Mouse (Mus musculus) stomach, embryonic 16.5 days (tissue): ENCODE results near the gene Dnase1l3. TPM values are rescaled to one million over a fixed set of nuclear protein-coding genes. Genes with fewer than 3 reads are reported as not detected.

Experiments used
- ATAC-seq: fragments of 200-750 bp; cut with Nextera tagmentation; 2 replicates; pipeline ENCODE4 v1.8.0; 2017; ENCODE audit warnings: moderate number of reproducible peaks, moderate TSS enrichment; ENCODE audit not compliant: insufficient read depth, low FRiP score
- H3K27ac ChIP-seq: fragments of 300-500 bp; sonication (generic); 2 replicates; pipeline ENCODE4 v1.5.1; 2014; ENCODE audit warnings: low read length
- H3K27me3 ChIP-seq: fragments of 300-500 bp; sonication (generic); 2 replicates; pipeline ENCODE4 v1.6.1; 2014; ENCODE audit warnings: low read length, control low read depth, mixed read lengths; ENCODE audit not compliant: control insufficient read depth, insufficient read depth
- H3K36me3 ChIP-seq: fragments of 300-500 bp; sonication (generic); 2 replicates; pipeline ENCODE4 v1.6.1; 2014; ENCODE audit warnings: low read length; ENCODE audit not compliant: control insufficient read depth, insufficient read depth
- H3K4me1 ChIP-seq: fragments of 300-500 bp; sonication (generic); 2 replicates; pipeline ENCODE4 v1.6.1; 2014; ENCODE audit warnings: low read length, control low read depth, mixed read lengths; ENCODE audit not compliant: control insufficient read depth, insufficient read depth
- H3K4me2 ChIP-seq: fragments of 300-500 bp; sonication (generic); 2 replicates; pipeline ENCODE4 v1.6.1; 2014; ENCODE audit warnings: low read depth, low read length, mixed read lengths
- H3K4me3 ChIP-seq: fragments of 300-500 bp; sonication (generic); replicated peaks from 2 replicates; pipeline ENCODE4 v1.5.1; 2014; ENCODE audit warnings: mild to moderate bottlenecking, low read length
- H3K9ac ChIP-seq: fragments of 300-500 bp; sonication (generic); 2 replicates; pipeline ENCODE4 v1.6.1; 2014; ENCODE audit warnings: low read length
- H3K9me3 ChIP-seq: fragments of 300-500 bp; sonication (generic); replicated peaks from 2 replicates; pipeline ENCODE4 v1.6.1; 2016; ENCODE audit warnings: low read length, control low read depth; ENCODE audit not compliant: control insufficient read depth
- WGBS: fragments of 180-500 bp; shearing (Covaris S2); extraction: QIAGEN DNeasy Blood & Tissue Kit; methylation state at CpG from one replicate; pipeline ENCODE4 v1.1.7; 2014; 5-methylcytosine and 5-hydroxymethylcytosine counted together
- polyA plus RNA-seq: library from polyadenylated mRNA; unstranded; fragments of >200 nt; fragmentation: Nextera tagmentation; extraction: Ambion mirVana; gene quantifications from 2 replicates; pipeline ENCODE4 v1.2.1, GENCODE M21; 2015

Gene Dnase1l3
- polyA plus RNA-seq, 1 experiment from 2014 or later = 2.3 TPM

DNA sequence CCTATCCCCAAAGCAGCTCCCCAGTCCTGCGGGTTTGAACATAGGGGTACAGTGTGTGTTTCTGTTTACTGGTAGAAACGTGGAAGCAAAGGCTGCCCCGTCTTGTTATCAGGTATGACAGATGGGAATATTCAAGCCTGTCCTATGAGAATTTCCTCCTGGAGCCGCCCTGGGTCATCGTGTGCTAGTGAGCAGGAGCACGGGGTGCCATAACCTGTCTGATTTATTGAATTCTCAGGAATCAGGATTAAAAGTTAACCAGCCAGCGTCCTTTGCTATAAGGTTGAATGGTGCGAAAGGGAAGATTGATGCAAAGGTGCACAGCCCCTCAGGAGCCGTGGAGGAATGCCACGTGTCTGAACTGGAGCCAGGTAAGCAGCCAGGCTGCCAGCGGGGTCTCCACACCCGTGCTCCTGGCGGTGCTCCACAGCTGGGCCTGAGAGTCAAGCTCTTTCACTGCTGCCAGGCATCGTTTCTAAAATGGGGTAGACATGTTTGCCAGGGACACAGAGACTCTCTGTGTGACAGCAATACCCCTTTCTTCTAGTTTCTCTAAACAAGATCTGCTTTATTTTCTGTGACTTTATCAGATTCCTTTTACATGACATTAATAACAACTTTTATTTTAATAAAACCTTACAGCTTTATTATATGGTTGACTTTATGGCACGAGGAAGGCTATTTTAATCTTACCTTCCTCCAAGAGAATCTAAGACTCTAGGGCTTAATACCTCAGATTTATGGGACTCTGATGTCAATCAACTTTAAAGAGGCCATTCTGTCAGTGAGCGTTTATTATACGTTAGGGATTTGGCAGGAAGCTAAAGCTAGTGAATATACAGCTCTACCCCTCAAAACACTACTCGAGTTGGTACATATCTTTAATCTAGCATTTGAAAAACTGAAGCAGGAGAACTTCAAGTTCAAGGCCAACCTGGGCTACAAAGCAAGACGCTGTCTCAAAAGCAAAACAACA is 55.3 kb downstream of the Dnase1l3 start:
- peaks cover 6% of the 10 kb centered on the region; the same call in 1 of the 2 replicates for H3K36me3 ChIP-seq

DNA sequence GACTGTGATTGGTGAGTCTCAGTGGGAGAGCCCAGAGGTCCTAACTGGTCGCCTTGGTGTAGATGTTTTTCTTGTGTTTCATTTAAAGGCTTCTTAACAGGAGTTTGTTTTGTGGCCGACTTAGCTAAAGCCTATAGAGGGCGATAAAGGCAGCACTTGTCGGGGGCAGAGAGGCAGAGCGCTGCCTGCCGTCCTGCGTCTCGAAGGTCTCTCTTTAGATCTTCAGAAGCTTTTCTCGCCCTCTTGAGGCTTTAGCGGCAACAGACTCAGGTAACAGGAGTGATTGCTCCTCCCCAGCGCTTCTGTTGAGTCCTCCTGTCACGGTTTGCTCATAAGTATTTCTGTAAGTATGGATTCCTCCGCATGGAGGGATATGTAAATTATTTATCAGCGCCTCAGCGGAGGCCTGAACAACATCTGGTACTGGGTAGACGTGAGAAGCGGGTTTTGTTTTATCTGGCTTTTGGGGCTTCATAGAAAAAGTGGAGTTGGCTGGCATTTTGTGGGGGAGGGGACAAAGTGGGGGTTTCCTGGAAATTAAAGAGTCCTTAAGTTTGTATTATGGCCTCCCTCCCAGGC is 57.2 kb downstream of the Dnase1l3 start:
- no peaks in the 10 kb centered on the region for H3K4me1 ChIP-seq
- H3K9me3 ChIP-seq = no peaks in the 10 kb centered on the region
- no peak for ATAC-seq
- WGBS = 31% methylated on average over 17 of the region's 17 CpGs
- H3K4me2 ChIP-seq = no peak overlapping the region
- peaks cover 6% of the 10 kb centered on the region for H3K36me3 ChIP-seq
- H3K27ac ChIP-seq = no peak overlapping the region
- H3K27me3 ChIP-seq = no peaks in the 10 kb centered on the region
- H3K9ac ChIP-seq = no peak overlapping the region
- no peak overlapping the region for H3K4me3 ChIP-seq

More for the DNA sequence above, 55.3 kb downstream of the Dnase1l3 start:
- 67% methylated on average over 19 of the region's 19 CpGs for WGBS
- Histone ChIP-seq H3K27me3 (no peaks in the 10 kb centered on the region), H3K9ac (no peak overlapping the region), H3K4me1 (peaks cover 11% of the 10 kb centered on the region; the same call in 1 of the 2 replicates), H3K4me2 (no peak overlapping the region), H3K27ac (no peak overlapping the region), H3K9me3 (no peaks in the 10 kb centered on the region), H3K4me3 (no peak overlapping the region)
- ATAC-seq = no peak

DNA sequence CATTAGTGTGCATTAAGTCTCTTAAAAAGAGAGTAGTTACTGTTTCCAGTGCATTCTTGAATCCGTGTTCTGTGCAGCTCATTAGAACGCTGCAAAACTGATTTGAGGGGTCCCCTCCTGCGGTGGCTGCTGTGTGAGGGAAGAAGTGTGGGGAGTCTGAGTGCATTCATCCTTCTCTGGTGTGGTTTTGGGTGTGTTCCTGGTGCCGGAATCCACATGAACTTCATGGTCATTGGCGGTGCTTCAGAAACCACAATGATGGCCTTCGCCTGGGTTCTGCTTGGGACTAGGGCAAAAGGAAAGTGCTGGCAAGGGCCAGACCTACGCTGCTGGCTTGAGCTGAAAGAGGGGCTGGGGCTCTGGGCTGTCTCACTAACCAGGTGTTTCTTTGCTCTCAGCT is 60.2 kb downstream of the Dnase1l3 start:
- Histone ChIP-seq H3K27me3 (no peaks in the 10 kb centered on the region), H3K36me3 (peaks cover 14% of the 10 kb centered on the region), H3K27ac (no peak overlapping the region), H3K9ac (no peak overlapping the region), H3K4me3 (no peak overlapping the region), H3K9me3 (no peaks in the 10 kb centered on the region), H3K4me1 (no peaks in the 10 kb centered on the region), H3K4me2 (no peak overlapping the region)
- whole genome bisulfite sequencing = 85% methylated on average over 7 of the region's 7 CpGs
- no peak for ATAC-seq

DNA sequence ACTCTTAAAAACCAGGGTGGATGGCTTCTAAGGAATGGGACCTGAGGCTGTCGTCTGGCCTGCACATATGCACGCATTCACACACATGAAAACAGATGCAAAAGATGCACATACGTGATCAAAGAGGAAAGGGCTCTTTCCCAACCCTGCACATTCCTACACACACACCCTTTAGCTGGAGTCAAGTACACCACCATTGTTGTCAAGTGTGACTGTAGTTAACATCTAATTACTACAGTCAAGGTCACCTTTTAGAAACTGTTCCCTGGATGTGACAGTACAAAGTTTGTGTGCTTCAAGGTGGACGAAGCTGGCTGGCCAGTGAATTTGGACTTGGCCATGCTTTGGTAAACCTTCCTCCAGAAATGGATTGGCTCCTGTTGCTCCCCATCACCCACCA is 62.2 kb downstream of the Dnase1l3 start:
- H3K9me3 ChIP-seq = no peaks in the 10 kb centered on the region
- no peaks in the 10 kb centered on the region for H3K27me3 ChIP-seq
- no peak overlapping the region for H3K4me2 ChIP-seq
- H3K4me3 ChIP-seq = no peak overlapping the region
- H3K9ac ChIP-seq = no peak overlapping the region
- H3K27ac ChIP-seq = no peak overlapping the region
- ATAC-seq = no peak
- H3K4me1 ChIP-seq = no peaks in the 10 kb centered on the region
- WGBS = 88% methylated on average over 4 of the region's 4 CpGs
- H3K36me3 ChIP-seq = peaks cover 20% of the 10 kb centered on the region

DNA sequence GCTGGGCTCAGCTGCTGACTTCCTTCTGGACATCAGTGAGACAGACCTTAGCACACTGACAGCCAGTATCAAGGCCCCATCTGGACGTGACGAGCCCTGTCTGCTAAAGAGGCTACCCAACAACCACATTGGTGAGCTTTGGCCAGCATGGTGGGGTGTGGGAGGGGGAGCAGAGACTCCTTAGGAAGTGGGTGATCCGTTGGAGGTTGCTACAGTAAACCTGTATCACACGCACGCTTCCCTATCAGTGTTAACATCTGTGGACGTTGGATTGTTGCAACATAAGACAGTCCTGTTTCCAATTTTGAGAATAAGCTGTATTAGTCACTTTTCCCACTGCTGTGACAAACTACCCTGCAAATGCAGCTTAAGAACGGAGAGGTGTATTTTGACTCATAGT is 65.3 kb downstream of the Dnase1l3 start:
- Histone ChIP-seq H3K4me1 (no peaks in the 10 kb centered on the region), H3K9ac (no peak overlapping the region), H3K4me3 (no peak overlapping the region), H3K4me2 (no peak overlapping the region), H3K27ac (no peak overlapping the region), H3K27me3 (no peaks in the 10 kb centered on the region), H3K9me3 (no peaks in the 10 kb centered on the region), H3K36me3 (peaks cover 28% of the 10 kb centered on the region)
- ATAC-seq = no peak
- WGBS = 83% methylated on average over 7 of the region's 7 CpGs

DNA sequence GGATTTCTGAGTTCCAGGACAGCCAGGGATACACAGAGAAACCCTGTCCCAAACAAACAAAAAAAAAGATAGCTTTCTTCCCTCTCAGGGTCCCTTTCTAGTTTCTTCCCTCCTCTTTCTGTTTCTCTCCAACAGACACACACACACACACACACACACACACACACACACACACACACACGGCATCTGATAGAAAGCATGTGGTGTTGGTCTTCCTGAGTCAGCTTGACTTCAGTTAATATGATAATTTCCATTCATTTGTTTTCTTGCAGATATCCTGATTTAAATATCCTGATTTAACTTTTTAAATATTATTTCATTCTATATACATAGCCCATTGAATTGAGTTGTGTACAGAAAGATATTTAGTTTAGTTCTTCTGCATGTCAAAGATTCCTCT is 66.0 kb downstream of the Dnase1l3 start:
- H3K36me3 ChIP-seq = peaks cover 28% of the 10 kb centered on the region
- H3K27me3 ChIP-seq = no peaks in the 10 kb centered on the region
- H3K4me3 ChIP-seq = no peak overlapping the region
- H3K4me1 ChIP-seq = no peaks in the 10 kb centered on the region
- H3K4me2 ChIP-seq = no peak overlapping the region
- H3K9ac ChIP-seq = no peak overlapping the region
- no peak for ATAC-seq
- WGBS = 65% methylated on average over 1 of the region's 1 CpGs
- H3K9me3 ChIP-seq = no peaks in the 10 kb centered on the region
- H3K27ac ChIP-seq = no peak overlapping the region

DNA sequence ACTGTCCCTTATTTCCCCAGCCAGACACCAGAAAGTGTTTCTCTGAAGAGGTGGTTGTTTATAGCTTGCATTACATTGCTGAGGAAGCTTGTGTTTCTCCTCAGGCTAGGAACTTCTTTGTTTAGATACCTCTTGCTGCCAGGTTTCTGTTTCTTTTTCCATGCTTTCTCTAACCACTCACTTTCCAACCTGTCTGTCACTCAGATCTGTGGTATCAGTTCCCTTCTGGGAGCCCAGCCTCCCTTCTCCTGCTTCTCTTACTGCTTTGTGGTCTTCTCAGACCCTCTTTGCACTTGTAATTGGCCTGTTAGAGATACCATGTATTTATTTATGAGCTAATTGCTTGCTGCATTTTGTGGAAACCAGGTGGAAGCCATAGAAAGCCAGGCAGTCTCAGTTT is 70.7 kb downstream of the Dnase1l3 start:
- H3K4me2 ChIP-seq = no peak overlapping the region
- H3K27me3 ChIP-seq = no peaks in the 10 kb centered on the region
- peaks cover 19% of the 10 kb centered on the region for H3K36me3 ChIP-seq
- H3K9ac ChIP-seq = no peak overlapping the region
- no peak overlapping the region for H3K4me3 ChIP-seq
- ATAC-seq = no peak
- H3K9me3 ChIP-seq = no peaks in the 10 kb centered on the region
- H3K4me1 ChIP-seq = peaks cover 11% of the 10 kb centered on the region; the same call in 1 of the 2 replicates
- H3K27ac ChIP-seq = no peak overlapping the region

DNA sequence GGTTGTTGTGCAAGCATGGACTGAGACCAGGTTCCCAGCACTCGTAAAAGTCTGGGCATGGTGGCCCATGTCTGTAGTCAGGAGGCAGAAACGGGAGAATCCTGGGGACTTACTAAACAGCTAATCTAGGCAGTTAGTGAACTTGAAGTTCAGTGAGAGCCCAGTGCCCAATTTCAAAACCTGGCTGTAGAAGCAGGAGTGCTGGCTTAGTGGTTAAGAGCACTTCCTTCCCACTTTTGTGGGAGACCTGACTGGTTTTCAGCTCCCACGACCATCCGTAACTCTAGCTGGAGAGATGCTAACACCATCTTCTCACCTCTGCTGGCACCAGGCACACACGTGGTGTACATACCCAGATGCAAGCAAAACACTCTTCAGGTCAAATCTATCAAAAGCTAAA is 72.9 kb downstream of the Dnase1l3 start:
- peaks cover 20% of the 10 kb centered on the region for H3K36me3 ChIP-seq
- peaks cover 11% of the 10 kb centered on the region; the same call in 1 of the 2 replicates for H3K4me1 ChIP-seq
- 82% methylated on average over 5 of the region's 5 CpGs for WGBS
- no peak overlapping the region for H3K9ac ChIP-seq
- no peaks in the 10 kb centered on the region for H3K9me3 ChIP-seq
- no peak overlapping the region for H3K4me2 ChIP-seq
- ATAC-seq = no peak
- H3K27me3 ChIP-seq = no peaks in the 10 kb centered on the region
- no peak overlapping the region for H3K4me3 ChIP-seq
- H3K27ac ChIP-seq = no peak overlapping the region

DNA sequence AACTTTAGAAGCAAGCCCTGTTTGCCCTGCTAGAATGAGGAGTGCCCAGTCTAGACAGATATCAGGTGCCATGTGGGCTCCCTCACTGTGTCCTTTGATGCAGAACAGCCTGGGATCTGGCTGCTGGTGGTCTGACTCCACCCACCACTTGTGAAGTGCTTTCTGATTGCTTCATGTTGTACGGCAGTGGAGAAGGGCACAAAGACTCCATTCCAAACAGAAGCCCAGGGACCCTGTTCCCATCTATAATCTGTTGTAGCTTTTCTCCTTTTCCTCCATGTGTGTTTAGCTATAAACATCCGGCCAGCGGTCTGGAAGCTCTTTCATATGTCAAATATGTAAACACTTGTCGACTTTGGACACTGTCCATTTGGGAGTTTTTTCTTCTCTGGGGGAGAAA is 74.5 kb downstream of the Dnase1l3 start:
- H3K36me3 ChIP-seq = peaks cover 20% of the 10 kb centered on the region
- ATAC-seq = peak; percentile 48; the same call in 1 of the 2 replicates
- H3K4me3 ChIP-seq = no peak overlapping the region
- peak overlapping the region; percentile 43 for H3K27ac ChIP-seq
- H3K27me3 ChIP-seq = no peaks in the 10 kb centered on the region
- WGBS = 41% methylated on average over 4 of the region's 4 CpGs
- H3K4me1 ChIP-seq = peaks cover 11% of the 10 kb centered on the region; the same call in 1 of the 2 replicates
- H3K9me3 ChIP-seq = no peaks in the 10 kb centered on the region
- H3K4me2 ChIP-seq = no peak overlapping the region
- H3K9ac ChIP-seq = no peak overlapping the region
